10 mouse cellular contexts compared by ENCODE assay signal in the genomic region with DNA sequence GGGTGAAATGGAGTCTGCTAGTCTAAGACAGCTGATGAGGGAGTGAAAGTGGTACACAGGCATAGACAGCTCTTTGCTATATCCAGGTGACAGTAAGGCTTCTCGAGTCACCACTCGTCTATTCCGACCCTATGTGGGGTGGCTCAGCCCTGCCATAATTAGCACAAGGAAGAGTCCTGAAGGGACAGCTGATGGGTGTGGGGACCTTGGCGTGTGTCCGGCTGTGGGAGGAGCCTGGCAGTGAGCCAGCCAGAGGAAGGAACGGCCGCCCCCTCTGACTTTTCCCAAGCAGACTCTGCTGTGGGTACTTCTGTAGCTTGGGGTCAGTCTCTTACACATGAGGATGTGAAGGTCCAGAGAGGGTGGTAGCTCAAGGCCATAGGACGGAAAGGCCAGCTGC. TPM values are rescaled to one million over a fixed set of nuclear protein-coding genes. Genes with fewer than 3 reads are reported as not detected.
DNase-seq lines count a peak whose midpoint lies in the region; ATAC-seq and TF ChIP-seq lines count a peak whose summit lies in the region.
"Had no signal": no experiment of that assay in that cellular context is flagged by ENCODE, and none has a peak within 500 bp of the region (broad histone marks: within the 10 kb centered on the region; RNA-seq: fewer than 3 reads in every experiment).

No protein-coding gene starts in this region.

- peak; percentile 63 for DNase-seq in intestine, embryonic 14.5 days (ENCODE audit: low spot score)
- peak; percentile 25 to 46 for DNase-seq in gastrocnemius, postnatal 36 days
- peak; percentile 76 for DNase-seq in kidney, adult 2 months
- DNase-seq in lung, postnatal 0 days (ENCODE audit: low spot score) = peak; percentile 34
- DNase-seq in embryo, embryonic 11 days = no peak
- no peak for DNase-seq in ovary, postnatal 14 days (ENCODE audit: low spot score)
- DNase-seq in layer of hippocampus, adult 8-10 months (ENCODE audit: low spot score in 2 of 2) = no peak

- no peak overlapping the region for H3K4me2 ChIP-seq in intestine, embryonic 14.5 days (ENCODE audit: low read length)
- H3K4me2 ChIP-seq in intestine, postnatal 0 days (replicated peaks; ENCODE audit: low read depth) = no peak overlapping the region
- H3K4me2 ChIP-seq in lung, postnatal 0 days (replicated peaks; ENCODE audit: low read depth, low read length) = 0 out of 2 replicates have a peak overlapping the region, but pooled peaks have one; percentile 9

- H3K27me3 ChIP-seq in intestine, embryonic 14.5 days (replicated peaks; ENCODE audit: control insufficient read depth, insufficient read depth, low read length) = no peaks in the 10 kb centered on the region
- no peaks in the 10 kb centered on the region for H3K27me3 ChIP-seq in intestine, postnatal 0 days (replicated peaks; ENCODE audit: control insufficient read depth, insufficient read depth, low read length)
- H3K27me3 ChIP-seq in kidney, adult 2 months (replicated peaks; ENCODE audit: control insufficient read depth, insufficient read depth, low read length) = no peaks in the 10 kb centered on the region
- H3K27me3 ChIP-seq in lung, postnatal 0 days (replicated peaks; ENCODE audit: insufficient read depth, low read length) = no peaks in the 10 kb centered on the region

- H3K36me3 ChIP-seq in intestine, embryonic 14.5 days (ENCODE audit: control insufficient read depth, insufficient read depth, low read length) = peaks cover 24% of the 10 kb centered on the region
- H3K36me3 ChIP-seq in intestine, postnatal 0 days (ENCODE audit: control insufficient read depth, insufficient read depth) = no peaks in the 10 kb centered on the region
- no peaks in the 10 kb centered on the region for H3K36me3 ChIP-seq in kidney, adult 2 months (ENCODE audit: control insufficient read depth, insufficient read depth, low read length)
- no peaks in the 10 kb centered on the region for H3K36me3 ChIP-seq in lung, postnatal 0 days (ENCODE audit: insufficient read depth, low read length)

- no peaks in the 10 kb centered on the region for H3K9me3 ChIP-seq in intestine, embryonic 14.5 days (ENCODE audit: control insufficient read depth, low read length)
- H3K9me3 ChIP-seq in intestine, postnatal 0 days (ENCODE audit: control insufficient read depth) = no peaks in the 10 kb centered on the region
- H3K9me3 ChIP-seq in lung, postnatal 0 days (ENCODE audit: low read length) = no peaks in the 10 kb centered on the region

- 52% methylated on average over 8 of the region's 8 CpGs for WGBS in intestine, embryonic 14.5 days
- WGBS in intestine, postnatal 0 days = 29% methylated on average over 8 of the region's 8 CpGs
- WGBS in kidney, adult 2 months = 39% methylated on average over 8 of the region's 8 CpGs
- 35% methylated on average over 8 of the region's 8 CpGs for WGBS in lung, postnatal 0 days

- TF ChIP-seq EP300 in lung, postnatal 0 days (IDR thresholded peaks at IDR 0.05) = no peak

- H3K4me1 ChIP-seq in intestine, embryonic 14.5 days (replicated peaks; ENCODE audit: control insufficient read depth, insufficient read depth, low read length) = peaks cover 29% of the 10 kb centered on the region
- H3K4me1 ChIP-seq in intestine, postnatal 0 days (replicated peaks; ENCODE audit: control insufficient read depth, insufficient read depth, low read length) = 0 out of 2 replicates have a peak, but pooled peaks cover 3% of the 10 kb centered on the region
- no peaks in the 10 kb centered on the region for H3K4me1 ChIP-seq in kidney, adult 2 months (ENCODE audit: control insufficient read depth, insufficient read depth, low read length)
- 0 out of 2 replicates have a peak, but pooled peaks cover 3% of the 10 kb centered on the region for H3K4me1 ChIP-seq in lung, postnatal 0 days (ENCODE audit: insufficient read depth, low read depth, low read length)

- intact Hi-C loops in gastrocnemius, postnatal 36 days (cut with DNase I) = no loop called here

- no peak for ATAC-seq in intestine, embryonic 14.5 days (replicated peaks; ENCODE audit: low FRiP score, low TSS enrichment, low read depth)
- ATAC-seq in intestine, postnatal 0 days = no peak
- ATAC-seq in lung, postnatal 0 days = peak; percentile 35
- ATAC-seq: forebrain, embryonic 14.5 days had no signal

- no peak overlapping the region for H3K4me3 ChIP-seq in intestine, embryonic 14.5 days (ENCODE audit: low read depth, low read length)
- H3K4me3 ChIP-seq in intestine, postnatal 0 days (ENCODE audit: low read depth, low read length) = no peak overlapping the region
- no peak overlapping the region for H3K4me3 ChIP-seq in kidney, adult 2 months (ENCODE audit: insufficient read depth, low read depth, low read length)
- H3K4me3 ChIP-seq in lung, postnatal 0 days (ENCODE audit: low read depth, low read length) = no peak overlapping the region

- no peak for TF ChIP-seq CTCF in intestine, postnatal 0 days (IDR thresholded peaks at IDR 0.05; ENCODE audit: low read depth)
- TF ChIP-seq CTCF in kidney, adult 2 months (conservative IDR thresholded peaks at IDR 0.05; ENCODE audit: insufficient read depth, insufficient read length, low read depth, low read length) = no peak
- TF ChIP-seq CTCF in lung, postnatal 0 days (IDR thresholded peaks at IDR 0.05) = no peak

- H3K27ac ChIP-seq in intestine, embryonic 14.5 days (ENCODE audit: low read depth) = no peak overlapping the region
- no peak overlapping the region for H3K27ac ChIP-seq in intestine, postnatal 0 days (ENCODE audit: low read depth, low read length)
- no peak overlapping the region for H3K27ac ChIP-seq in kidney, adult 2 months (ENCODE audit: insufficient read depth, low read depth, low read length)
- no peak overlapping the region for H3K27ac ChIP-seq in lung, postnatal 0 days (ENCODE audit: low read length)
- H3K27ac ChIP-seq: macrophage had no signal

- TF ChIP-seq POLR2A in kidney, adult 2 months (IDR thresholded peaks at IDR 0.05; ENCODE audit: low read depth, low read length) = no peak

- no peak overlapping the region for H3K9ac ChIP-seq in intestine, embryonic 14.5 days (ENCODE audit: low read length)
- H3K9ac ChIP-seq in intestine, postnatal 0 days (ENCODE audit: low read depth, low read length) = no peak overlapping the region
- H3K9ac ChIP-seq in lung, postnatal 0 days (replicated peaks; ENCODE audit: low read depth) = no peak overlapping the region

RNA-seq across cellular contexts. Expression of gene Adamts7, which starts 21.2 kb away (rescaled TPM):
- 18.7 and 20.7 TPM in 2 replicates for polyA plus RNA-seq in intestine, embryonic 14.5 days (2014; fragmentation: Nextera tagmentation; extraction: Ambion mirVana)
- polyA plus RNA-seq in intestine, postnatal 0 days (2015; fragmentation: Nextera tagmentation; extraction: Ambion mirVana) = 2.5 TPM in 2 replicates
- under 1 TPM; 0.84 to 0.91 TPM for total RNA-seq in gastrocnemius, postnatal 36 days (2021)
- polyA plus RNA-seq in kidney, adult 2 months (2012; rRNA removed) = 9.4 and 10.7 TPM in 2 replicates
- polyA plus RNA-seq in lung, postnatal 0 days (2015; fragmentation: Nextera tagmentation; extraction: Ambion mirVana) = 4.1 and 5.4 TPM in 2 replicates
- total RNA-seq in layer of hippocampus, adult 8-10 months (2022) = under 1 TPM; 0.31 to 0.81 (median 0.42) TPM
- polyA plus RNA-seq: macrophage had no signal

Comparison
In these comparisons a context has a peak if more than half of its experiments do, and no peak if none do; other contexts are left out.
1. DNase-seq: peak in intestine, embryonic 14.5 days (single experiment), gastrocnemius, postnatal 36 days (2 of 2), kidney, adult 2 months (single experiment) and lung, postnatal 0 days (single experiment); none in embryo, embryonic 11 days (single experiment), ovary, postnatal 14 days (single experiment) and layer of hippocampus, adult 8-10 months (0 of 2).